Mouse (Mus musculus) left cerebral cortex, postnatal 4 days (tissue): ENCODE data around the gene Zfp763. TPM values are rescaled to one million over a fixed set of nuclear protein-coding genes. Genes with fewer than 3 reads are reported as not detected.
A peak's percentile ranks its signal among the peaks of the same experiment; 100 is the strongest.
"Not testable (repeated sequence)": the region's sequence is repeated elsewhere in the genome, so short reads cannot be mapped to it uniquely, and the experiment has no call there.

Experiments
- DNase-seq: peaks from one replicate; pipeline ENCODE4 v3.0.0-alpha.2; 2022
- intact Hi-C: fragments of 180-260 bp; cut with DNase I; formaldehyde crosslinking; loops from one replicate; pipeline ENCODE4 v1.15.1; 2025
- total RNA-seq, 2 experiments: library from RNA; stranded (reverse); gene quantifications; 2 replicates each; pipeline ENCODE4 v1.2.3; 2021

Zfp763 gene
- 10 to 100 TPM; 24.5 to 25.6 TPM for total RNA-seq

- DNase-seq, result peak; percentile 76
- intact Hi-C loops, result no loop called here
Observed at GRCm38 (mm10) chr17:33032900-33033891, at the start of gene Zfp763. TSS of gene Zfp763 (minus strand) at chr17:33033402.

- no peak for DNase-seq
- intact Hi-C loops, result no loop called here
Observed at GRCm38 (mm10) chr17:33067958-33068357, 34.8 kb upstream of the Zfp763 start, which contains the start of gene 4921501E09Rik. TSS of gene 4921501E09Rik (minus strand) at chr17:33068058.

GRCm38 (mm10) chr17:33063001-33063400 is 29.8 kb upstream of the Zfp763 start:
- DNase-seq, result no peak
- intact Hi-C loops, result no loop called here

GRCm38 (mm10) chr17:33058791-33059190 is 25.6 kb upstream of the Zfp763 start:
- intact Hi-C loops, result no loop called here
- no peak for DNase-seq

GRCm38 (mm10) chr17:33032376-33032775 is 826 bp downstream of the Zfp763 start:
- intact Hi-C loops, result no loop called here
- DNase-seq, result no peak

GRCm38 (mm10) chr17:33020434-33020833 is 12.8 kb downstream of the Zfp763 start:
- DNase-seq, intact Hi-C loops: not testable (repeated sequence)

- DNase-seq, result no peak
- intact Hi-C loops, result no loop called here
Observed at GRCm38 (mm10) chr17:33008337-33008736, 24.9 kb downstream of the Zfp763 start.

GRCm38 (mm10) chr17:32998492-32998891 is 34.7 kb downstream of the Zfp763 start:
- DNase-seq, result no peak
- intact Hi-C loops, result no loop called here

- peak; percentile 79 for DNase-seq
- intact Hi-C loops, result no loop called here
Observed at GRCm38 (mm10) chr17:32992699-32993474, 40.3 kb downstream of the Zfp763 start, which contains the start of gene Zfp952. TSS of gene Zfp952 (plus strand) at chr17:32993129.

GRCm38 (mm10) chr17:32991965-32992698 is 41.1 kb downstream of the Zfp763 start:
- no peak for DNase-seq
- intact Hi-C loops, result no loop called here

- intact Hi-C loops, result no loop called here
Observed at GRCm38 (mm10) chr17:32986301-32986700, 46.9 kb downstream of the Zfp763 start.

GRCm38 (mm10) chr17:32981361-32981760 is 51.8 kb downstream of the Zfp763 start:
- DNase-seq, result no peak
- intact Hi-C loops, result no loop called here

More at GRCm38 (mm10) chr17:32986301-32986700, 46.9 kb downstream of the Zfp763 start:
- no peak for DNase-seq

Other genes starting within 250 kb of the Zfp763 start
- 10 to 100 TPM; 78.3 to 86.9 TPM for gene Zfp871, start 245.1 kb downstream of the Zfp763 start, total RNA-seq
- gene Zfp811, start 223.5 kb downstream of the Zfp763 start, total RNA-seq, result 10 to 100 TPM; 17.2 to 18.0 TPM
- gene Zfp799, start 203.1 kb downstream of the Zfp763 start, total RNA-seq, result 10 to 100 TPM; 21.6 to 23.2 TPM
- gene Zfp870, start 141.8 kb downstream of the Zfp763 start, total RNA-seq, result 10 to 100 TPM in 1 of 2 experiments, 1 to 10 TPM in 1; 9.3 to 10.2 TPM
- gene Cyp4f14, start 116.1 kb downstream of the Zfp763 start, total RNA-seq, result under 1 TPM in 1 of 2 experiments, not detected in 1; 0.95 TPM
- gene Cyp4f13, start 86.0 kb downstream of the Zfp763 start, total RNA-seq, result 10 to 100 TPM in 1 of 2 experiments, 1 to 10 TPM in 1; 5.8 to 10.2 TPM
- 1 to 10 TPM; 5.7 to 5.9 TPM for gene Zfp472, start 67.6 kb downstream of the Zfp763 start, total RNA-seq
- gene Zfp952, start 40.3 kb downstream of the Zfp763 start, total RNA-seq, result 10 to 100 TPM; 17.1 to 19.2 TPM
- not detected for gene 4921501E09Rik, start 34.7 kb upstream of the Zfp763 start, total RNA-seq
- gene Zfp563, start 55.9 kb upstream of the Zfp763 start, total RNA-seq, result 10 to 100 TPM; 28.2 to 32.1 TPM
- gene Morc2b, start 106.3 kb upstream of the Zfp763 start, total RNA-seq, result under 1 TPM; 0.38 to 0.91 TPM
- not detected for gene Olfr55, start 135.0 kb upstream of the Zfp763 start, total RNA-seq
- gene Olfr239, start 157.9 kb upstream of the Zfp763 start, total RNA-seq, result not detected
- under 1 TPM; 0.30 to 0.40 TPM for gene Olfr1564, start 188.3 kb upstream of the Zfp763 start, total RNA-seq
- gene Zfp955a, start 221.7 kb upstream of the Zfp763 start, total RNA-seq, result 10 to 100 TPM; 16.9 to 17.5 TPM
- gene Olfr63, start 231.3 kb upstream of the Zfp763 start, total RNA-seq, result under 1 TPM in 1 of 2 experiments, not detected in 1; 0.06 TPM